Mouse (Mus musculus) neural tube, embryonic 11.5 days (tissue): Measurements from ENCODE around the gene Ino80b. TPM values are rescaled to one million over a fixed set of nuclear protein-coding genes. Genes with fewer than 3 reads are reported as not detected.

ENCODE experiments used
- ATAC-seq: fragments of 200-750 bp; cut with Nextera tagmentation; 2 replicates; pipeline ENCODE4 v1.8.0; 2017; ENCODE audit warnings: moderate number of reproducible peaks, mild to moderate bottlenecking, moderate TSS enrichment, moderate library complexity; ENCODE audit not compliant: insufficient read depth, low FRiP score, low TSS enrichment
- DNase-seq: peaks from one replicate; pipeline ENCODE4 v3.0.0-alpha.2; 2015; ENCODE audit warnings: low spot score
- H3K27ac ChIP-seq: fragments of 300-500 bp; sonication (generic); 2 replicates; pipeline ENCODE4 v1.5.1; 2014; ENCODE audit warnings: low read depth, mild to moderate bottlenecking, low read length
- H3K27me3 ChIP-seq: fragments of 300-500 bp; sonication (generic); 2 replicates; pipeline ENCODE4 v1.6.1; 2014; ENCODE audit warnings: mild to moderate bottlenecking, low read length, mixed read lengths; ENCODE audit not compliant: control insufficient read depth, insufficient read depth
- H3K36me3 ChIP-seq: fragments of 300-500 bp; sonication (generic); 2 replicates; pipeline ENCODE4 v1.6.1; 2014; ENCODE audit warnings: mild to moderate bottlenecking, low read length, moderate library complexity, mixed read lengths; ENCODE audit not compliant: control insufficient read depth, insufficient read depth
- H3K4me1 ChIP-seq: fragments of 300-500 bp; sonication (generic); 2 replicates; pipeline ENCODE4 v1.6.1; 2014; ENCODE audit warnings: low read length, mixed read lengths; ENCODE audit not compliant: control insufficient read depth, insufficient read depth
- H3K4me2 ChIP-seq: fragments of 300-500 bp; sonication (generic); 2 replicates; pipeline ENCODE4 v1.6.1; 2014; ENCODE audit warnings: low read depth, mild to moderate bottlenecking, moderate library complexity
- H3K4me3 ChIP-seq: fragments of 300-500 bp; sonication (generic); 2 replicates; pipeline ENCODE4 v1.5.1; 2014; ENCODE audit warnings: low read depth, low read length
- H3K9ac ChIP-seq: fragments of 300-500 bp; sonication (generic); 2 replicates; pipeline ENCODE4 v1.6.1; 2014; ENCODE audit warnings: mild to moderate bottlenecking, low read length
- H3K9me3 ChIP-seq: fragments of 300-500 bp; sonication (generic); 2 replicates; pipeline ENCODE4 v1.6.1; 2016; ENCODE audit warnings: low read length; ENCODE audit not compliant: control insufficient read depth
- WGBS: fragments of 180-500 bp; shearing (Covaris S2); extraction: QIAGEN DNeasy Blood & Tissue Kit; methylation state at CpG from one replicate; pipeline ENCODE4 v1.1.7; 2014; 5-methylcytosine and 5-hydroxymethylcytosine counted together
- polyA plus RNA-seq: library from polyadenylated mRNA; unstranded; fragments of >200 nt; fragmentation: Nextera tagmentation; extraction: Ambion mirVana; gene quantifications from 2 replicates; pipeline ENCODE4 v1.2.1, GENCODE M21; 2014

Gene Ino80b
- polyA plus RNA-seq, 1 experiment from 2014 or later = 23.4 TPM

DNA sequence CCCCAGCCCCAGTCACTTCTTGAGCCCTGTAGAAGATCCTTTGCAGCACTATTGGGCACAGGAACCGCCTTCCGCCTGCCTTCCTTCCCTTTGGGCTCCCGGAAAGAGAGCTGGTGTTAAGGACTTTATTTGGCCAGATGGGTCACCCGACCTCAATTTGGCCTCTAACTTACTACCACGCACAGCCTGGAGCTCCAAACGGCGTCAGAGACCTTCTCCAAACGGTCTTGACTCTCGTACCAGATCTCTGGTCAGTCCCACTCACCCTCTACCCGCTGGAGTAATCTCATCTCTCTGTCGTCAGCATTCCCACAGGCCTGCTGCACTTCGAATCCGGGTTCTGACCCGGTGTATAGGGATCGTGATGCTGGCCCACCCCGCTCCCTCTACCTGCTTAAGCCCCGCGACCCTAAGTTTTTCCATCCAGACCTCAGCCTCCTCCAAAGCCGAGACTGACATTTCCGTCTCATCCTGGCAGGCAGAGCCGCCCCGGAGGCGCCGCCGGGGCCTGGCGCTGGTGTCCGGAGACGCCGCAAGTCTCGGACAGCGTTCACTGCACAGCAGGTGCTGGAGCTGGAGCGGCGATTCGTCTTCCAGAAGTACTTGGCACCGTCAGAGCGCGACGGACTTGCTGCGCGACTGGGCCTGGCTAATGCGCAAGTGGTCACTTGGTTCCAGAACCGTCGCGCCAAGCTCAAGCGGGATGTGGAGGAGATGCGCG, 37.9 kb downstream of the Ino80b start:
- no peaks in the 10 kb centered on the region for H3K9me3 ChIP-seq
- no peaks in the 10 kb centered on the region for H3K36me3 ChIP-seq
- H3K27me3 ChIP-seq = peaks cover 62% of the 10 kb centered on the region
- H3K27ac ChIP-seq = no peak overlapping the region
- H3K4me3 ChIP-seq = peak overlapping the region; percentile 19; the same call in 1 of the 2 replicates
- ATAC-seq (no peak), DNase-seq (peak; percentile 56)
- H3K4me1 ChIP-seq = peaks cover 8% of the 10 kb centered on the region; the same call in 1 of the 2 replicates
- H3K4me2 ChIP-seq = peak overlapping the region; percentile 31
- no peak overlapping the region for H3K9ac ChIP-seq
- 1% methylated on average over 47 of the region's 47 CpGs for WGBS

DNA sequence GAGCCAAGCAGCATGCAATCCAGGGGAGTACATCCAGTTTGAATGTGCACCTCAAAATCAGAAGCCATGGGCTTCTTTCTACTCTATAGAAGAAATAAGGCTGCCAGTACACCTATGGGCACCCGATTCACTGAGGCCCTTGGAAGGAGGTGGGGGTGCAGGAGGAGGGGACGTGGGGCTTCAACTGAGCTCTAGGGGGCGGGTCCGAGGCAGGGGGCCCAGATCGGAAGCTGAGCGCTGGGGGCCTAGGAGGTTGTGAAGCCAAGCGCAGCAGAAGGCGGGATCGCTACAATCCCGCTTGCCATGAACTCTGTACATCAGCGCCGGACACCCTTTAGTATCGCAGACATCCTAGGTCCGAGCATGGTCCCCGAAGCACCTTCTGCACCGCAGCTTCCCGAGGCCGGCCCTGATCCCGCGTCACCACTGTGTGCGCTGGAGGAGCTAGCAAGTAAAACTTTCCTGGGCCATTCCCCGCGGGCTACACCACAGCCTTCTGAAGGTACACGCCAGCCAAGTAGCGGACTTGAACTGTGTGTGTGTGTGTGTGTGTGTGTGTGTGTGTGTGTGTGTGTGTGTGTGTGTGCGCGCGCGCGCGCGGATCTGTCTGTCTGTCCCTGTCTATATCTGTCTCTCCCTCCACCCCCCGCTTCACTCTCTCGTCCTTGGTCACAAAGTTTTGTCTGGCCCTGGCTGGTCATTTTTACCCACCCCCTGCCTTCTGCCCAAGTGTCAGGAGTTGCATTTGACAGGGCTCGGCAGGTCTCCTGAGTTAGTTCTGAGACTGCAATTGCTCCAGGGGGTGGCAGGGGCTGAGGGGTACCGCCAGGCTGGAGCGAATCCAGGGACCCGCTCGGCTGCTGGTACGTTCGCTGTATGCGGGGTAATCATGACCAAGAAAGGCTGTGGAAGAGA, 38.9 kb downstream of the Ino80b start, which contains the start of gene Lbx2:
Gene Lbx2 (plus strand): TSS at position 247 of the 915 bp plus-strand sequence.
- peaks cover 62% of the 10 kb centered on the region for H3K27me3 ChIP-seq
- no peaks in the 10 kb centered on the region for H3K9me3 ChIP-seq
- peak within 1 kb of the TSS; percentile 31; the same call in 1 of the 2 replicates for H3K4me2 ChIP-seq
- H3K4me1 ChIP-seq = peaks cover 8% of the 10 kb centered on the region; the same call in 1 of the 2 replicates
- H3K27ac ChIP-seq = no peak within 1 kb of the TSS
- WGBS = 2% methylated on average over 42 of the region's 42 CpGs
- H3K36me3 ChIP-seq = no peaks in the 10 kb centered on the region; the same call in 1 of the 2 replicates
- 0 out of 2 replicates have a peak within 1 kb of the TSS, but pooled peaks have one; percentile 11 for H3K9ac ChIP-seq
- peak within 1 kb of the TSS; percentile 19; the same call in 1 of the 2 replicates for H3K4me3 ChIP-seq
- DNase-seq = no peak
- no peak for ATAC-seq

DNA sequence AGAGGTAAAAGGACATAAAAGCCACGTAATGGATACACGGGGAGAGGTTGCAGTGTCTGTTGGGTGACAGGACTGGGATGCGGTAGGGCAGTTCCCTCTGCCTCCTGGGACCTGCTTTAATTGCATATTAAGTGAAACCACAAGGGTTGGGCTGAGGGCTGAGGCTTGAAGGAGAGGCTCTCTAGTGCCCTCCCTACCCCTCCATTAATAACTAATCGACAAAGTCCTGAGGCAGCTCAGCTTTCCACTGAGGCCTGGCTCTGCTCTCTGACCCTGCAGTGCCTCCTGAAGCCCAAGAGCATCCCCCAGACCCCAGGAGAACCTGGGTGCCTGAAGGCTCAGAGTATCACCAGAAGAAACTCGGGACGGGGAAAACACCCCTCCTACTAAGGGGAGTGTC, 40.8 kb downstream of the Ino80b start:
- DNase-seq = no peak
- no peak overlapping the region for H3K4me2 ChIP-seq
- no peak overlapping the region for H3K9ac ChIP-seq
- H3K36me3 ChIP-seq = no peaks in the 10 kb centered on the region; the same call in 1 of the 2 replicates
- peaks cover 8% of the 10 kb centered on the region; the same call in 1 of the 2 replicates for H3K4me1 ChIP-seq
- no peak overlapping the region for H3K4me3 ChIP-seq
- ATAC-seq = no peak
- 6% methylated on average over 6 of the region's 6 CpGs for WGBS
- peaks cover 59% of the 10 kb centered on the region for H3K27me3 ChIP-seq
- no peak overlapping the region for H3K27ac ChIP-seq
- no peaks in the 10 kb centered on the region for H3K9me3 ChIP-seq

DNA sequence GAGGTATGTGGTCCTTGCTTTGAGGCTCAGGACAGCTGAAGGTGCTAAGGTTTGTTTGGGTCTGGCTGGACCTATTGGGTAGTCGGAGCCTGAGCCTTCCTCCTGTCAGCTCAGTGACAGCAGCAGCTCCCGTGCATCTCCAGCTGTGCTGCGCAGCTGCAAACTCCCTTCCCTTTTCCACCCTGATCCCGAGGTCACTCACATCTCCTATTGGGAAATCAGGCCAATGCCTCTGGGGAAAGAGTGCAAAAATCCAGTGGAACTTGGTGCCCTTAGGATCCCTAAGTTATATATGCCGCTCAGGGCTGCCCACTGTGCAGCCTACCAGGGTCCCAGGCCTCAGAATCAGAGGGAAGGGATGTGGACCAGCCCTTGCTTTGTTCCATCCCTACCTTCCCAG, 41.7 kb downstream of the Ino80b start:
- peaks cover 51% of the 10 kb centered on the region for H3K27me3 ChIP-seq
- DNase-seq = no peak
- H3K36me3 ChIP-seq = no peaks in the 10 kb centered on the region; the same call in 1 of the 2 replicates
- H3K9me3 ChIP-seq = no peaks in the 10 kb centered on the region
- WGBS = 14% methylated on average over 5 of the region's 5 CpGs
- H3K4me2 ChIP-seq = no peak overlapping the region
- no peak overlapping the region for H3K9ac ChIP-seq
- H3K4me1 ChIP-seq = peaks cover 13% of the 10 kb centered on the region
- no peak overlapping the region for H3K4me3 ChIP-seq
- ATAC-seq = no peak
- H3K27ac ChIP-seq = no peak overlapping the region

DNA sequence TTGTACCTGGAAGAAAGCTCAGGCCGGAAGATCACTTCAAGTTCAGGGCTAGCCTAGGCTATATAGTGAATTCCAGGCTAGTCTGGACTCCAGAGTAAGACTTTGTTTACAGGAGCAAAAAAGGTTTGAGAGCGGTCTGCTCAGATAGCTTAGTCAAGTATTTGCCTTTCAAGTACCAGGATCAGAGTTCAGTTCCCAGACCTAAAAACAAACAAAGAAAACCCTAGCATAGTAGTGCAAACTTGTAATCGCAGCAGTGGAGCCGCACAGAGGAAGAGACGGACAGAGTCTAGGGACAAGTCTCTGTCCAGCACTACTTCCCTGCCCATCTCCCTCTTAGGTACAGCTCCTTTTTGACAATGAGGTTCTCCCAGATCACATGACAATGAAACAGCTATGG, 45.0 kb downstream of the Ino80b start:
- H3K27me3 ChIP-seq = peaks cover 30% of the 10 kb centered on the region

DNA sequence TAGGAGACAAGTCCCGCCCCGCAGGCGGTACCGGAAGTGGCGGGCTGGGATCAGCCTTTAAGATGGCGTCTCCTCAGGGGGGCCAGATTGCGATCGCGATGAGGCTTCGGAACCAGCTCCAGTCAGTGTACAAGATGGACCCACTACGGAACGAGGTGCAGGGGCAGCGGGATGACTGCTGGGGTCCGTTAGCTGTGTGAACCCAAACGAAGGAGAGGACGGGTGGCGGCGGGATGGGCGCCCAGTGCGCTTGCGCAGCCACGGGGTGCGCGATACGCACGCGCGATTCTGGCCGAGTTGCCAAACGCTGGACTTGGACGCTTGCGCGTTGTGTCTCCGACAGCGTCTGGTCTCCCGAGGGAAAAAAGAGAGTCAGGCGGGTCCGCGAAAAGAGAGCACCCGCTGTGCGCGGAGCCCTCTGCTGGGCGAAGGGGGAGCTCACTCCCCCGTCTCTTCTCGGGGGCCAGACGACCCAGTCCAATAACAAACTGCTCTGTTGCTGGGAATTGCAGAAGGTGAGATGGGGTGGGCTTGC, 46.8 kb downstream of the Ino80b start:
- WGBS = under 1% methylated on average over 46 of the region's 46 CpGs
- peak; percentile 89 for ATAC-seq
- Histone ChIP-seq H3K4me2 (peak overlapping the region; percentile 98), H3K4me3 (peak overlapping the region; percentile 72), H3K4me1 (peaks cover 5% of the 10 kb centered on the region), H3K36me3 (no peaks in the 10 kb centered on the region; the same call in 1 of the 2 replicates), H3K27ac (peak overlapping the region; percentile 77), H3K9ac (peak overlapping the region; percentile 74), H3K27me3 (peaks cover 26% of the 10 kb centered on the region), H3K9me3 (no peaks in the 10 kb centered on the region)
- DNase-seq = peak; percentile 100

More for the DNA sequence above, 45.0 kb downstream of the Ino80b start:
- no peak overlapping the region for H3K4me3 ChIP-seq
- H3K27ac ChIP-seq = no peak overlapping the region
- DNase-seq = no peak
- H3K36me3 ChIP-seq = no peaks in the 10 kb centered on the region; the same call in 1 of the 2 replicates
- peaks cover 10% of the 10 kb centered on the region for H3K4me1 ChIP-seq
- no peak for ATAC-seq
- no peaks in the 10 kb centered on the region for H3K9me3 ChIP-seq
- 96% methylated on average over 5 of the region's 5 CpGs for WGBS
- H3K4me2 ChIP-seq = no peak overlapping the region
- no peak overlapping the region for H3K9ac ChIP-seq

DNA sequence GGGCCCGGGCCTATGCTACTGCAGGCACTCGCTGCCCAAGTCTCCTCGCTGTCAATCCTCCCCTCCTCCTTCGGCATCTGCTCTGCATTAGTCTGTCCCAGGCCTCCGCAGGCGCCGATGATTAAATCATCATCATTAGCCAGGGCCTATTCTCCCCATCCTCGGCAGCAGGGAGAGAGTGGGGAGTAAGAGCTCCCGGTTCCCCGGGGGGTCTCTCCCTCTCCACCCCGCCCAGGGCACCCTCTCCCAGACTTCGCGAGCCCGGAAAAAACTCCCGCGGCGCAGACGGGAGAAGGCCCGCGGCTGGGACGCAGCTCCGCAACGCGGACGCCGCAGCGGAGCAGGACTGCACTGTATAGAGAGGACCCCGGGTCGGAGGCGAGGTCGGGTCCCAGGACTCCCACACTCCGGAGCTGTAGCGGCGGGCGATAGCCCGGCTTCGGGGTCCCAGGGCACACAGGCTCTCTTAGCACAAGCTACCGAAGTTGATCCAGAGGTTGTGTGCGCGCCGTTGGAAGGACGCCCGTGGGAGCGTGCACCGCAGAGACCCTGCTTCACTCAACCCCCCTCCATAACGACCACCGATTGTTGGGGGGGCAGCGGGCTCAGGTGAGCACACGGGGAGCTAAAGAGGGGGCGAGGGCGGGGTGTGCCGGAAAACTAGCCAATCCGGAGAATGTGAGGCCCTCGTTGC, 47.5 kb downstream of the Ino80b start, which contains the start of gene Pcgf1:
Gene Pcgf1 (plus strand): TSS at position 240 of the 694 bp plus-strand sequence.
- Histone ChIP-seq H3K27ac (peak within 1 kb of the TSS; percentile 77), H3K4me3 (peak within 1 kb of the TSS; percentile 72), H3K9me3 (no peaks in the 10 kb centered on the region), H3K27me3 (peaks cover 28% of the 10 kb centered on the region), H3K36me3 (no peaks in the 10 kb centered on the region; the same call in 1 of the 2 replicates), H3K9ac (peak within 1 kb of the TSS; percentile 77), H3K4me1 (peaks cover 5% of the 10 kb centered on the region), H3K4me2 (peak within 1 kb of the TSS; percentile 98)
- under 1% methylated on average over 50 of the region's 54 CpGs for WGBS
- DNase-seq (no peak), ATAC-seq (peak; percentile 77)

DNA sequence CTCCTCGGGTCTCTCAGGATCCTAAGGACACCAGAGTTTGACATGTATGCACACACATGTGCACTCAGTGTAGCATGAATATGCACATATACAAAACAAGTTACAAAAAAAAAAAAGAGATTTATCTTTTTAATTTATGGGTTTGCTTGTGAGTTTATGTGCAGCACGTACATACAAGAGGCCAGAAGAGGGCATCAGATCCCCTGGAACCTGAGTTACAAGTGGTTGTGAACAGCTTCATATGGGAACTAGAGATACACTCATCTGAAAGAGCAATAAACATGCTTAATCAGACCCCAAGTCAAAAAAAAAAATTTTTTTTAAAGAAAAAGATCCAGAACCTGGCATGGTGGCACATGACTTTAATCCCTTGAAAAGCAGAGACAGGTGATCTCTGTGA, 50.3 kb downstream of the Ino80b start:
- Histone ChIP-seq H3K27ac (no peak overlapping the region), H3K27me3 (peaks cover 56% of the 10 kb centered on the region)
- DNase-seq = no peak

More for the DNA sequence above, 50.3 kb downstream of the Ino80b start:
- H3K4me2 ChIP-seq = no peak overlapping the region
- no peak for ATAC-seq
- WGBS = 34% methylated on average over 2 of the region's 2 CpGs
- H3K9me3 ChIP-seq = no peaks in the 10 kb centered on the region
- peaks cover 10% of the 10 kb centered on the region for H3K4me1 ChIP-seq
- no peak overlapping the region for H3K9ac ChIP-seq
- no peak overlapping the region for H3K4me3 ChIP-seq
- no peaks in the 10 kb centered on the region for H3K36me3 ChIP-seq
